Mouse (Mus musculus): ENCODE data around the gene Ssxb5. TPM values are rescaled to one million over a fixed set of nuclear protein-coding genes. Genes with fewer than 3 reads are reported as not detected.
A peak's percentile ranks its signal among the peaks of the same experiment; 100 is the strongest.
"Not testable (repeated sequence)": the region's sequence is repeated elsewhere in the genome, so short reads cannot be mapped to it uniquely, and the experiment has no call there.

The Ssxb5 gene
- total RNA-seq (2014; rRNA removed; ENCODE audit: low replicate concordance) (not detected in 2 replicates), polyA plus RNA-seq (2015; fragmentation: Nextera tagmentation; extraction: Ambion mirVana) (not detected in 2 replicates)

- 67% methylated on average over 4 of the region's 4 CpGs for WGBS
- ATAC-seq (ENCODE audit: insufficient read depth, low read depth); H3K9ac ChIP-seq (replicated peaks; ENCODE audit: low read depth, low read length): not testable (repeated sequence)
These were observed at the start of gene Ssxb5 for GRCm38 (mm10) chrX:8803391-8803790. Gene Ssxb5 (plus strand): TSS chrX:8803691.

GRCm38 (mm10) chrX:8832043-8832442 lies 28.6 kb downstream of the Ssxb5 start:
- DNase-seq (ENCODE audit: low spot score) (peak; percentile 5), ATAC-seq (ENCODE audit: insufficient read depth, low read depth) (no peak)
- Histone ChIP-seq H3K36me3 (replicated peaks; ENCODE audit: control insufficient read depth, insufficient read depth, low read length) (no peaks in the 10 kb centered on the region), H3K27me3 (ENCODE audit: control insufficient read depth, insufficient read depth, low read length) (no peaks in the 10 kb centered on the region), H3K4me2 (ENCODE audit: low read depth, low read length) (no peak overlapping the region), H3K4me3 (ENCODE audit: low read depth, low read length) (no peak overlapping the region), H3K9me3 (replicated peaks; ENCODE audit: control insufficient read depth, low read length) (no peaks in the 10 kb centered on the region), H3K9ac (replicated peaks; ENCODE audit: low read depth, low read length) (no peak overlapping the region), H3K27ac (ENCODE audit: low read depth) (no peak overlapping the region), H3K4me1 (ENCODE audit: control insufficient read depth, insufficient read depth) (no peaks in the 10 kb centered on the region)
- no peak for TF ChIP-seq EP300 (IDR thresholded peaks at IDR 0.05; ENCODE audit: low read depth)
- TF ChIP-seq CTCF (IDR thresholded peaks at IDR 0.05; ENCODE audit: low read depth), result peak; percentile 48

More at GRCm38 (mm10) chrX:8803391-8803790, at the start of gene Ssxb5:
- H3K4me1 ChIP-seq (ENCODE audit: control insufficient read depth, insufficient read depth); H3K4me2 ChIP-seq (ENCODE audit: low read depth, low read length); H3K27me3 ChIP-seq (ENCODE audit: control insufficient read depth, insufficient read depth, low read length); DNase-seq (ENCODE audit: low spot score); H3K4me3 ChIP-seq (ENCODE audit: low read depth, low read length); H3K36me3 ChIP-seq (replicated peaks; ENCODE audit: control insufficient read depth, insufficient read depth, low read length); H3K9me3 ChIP-seq (replicated peaks; ENCODE audit: control insufficient read depth, low read length); H3K27ac ChIP-seq (ENCODE audit: low read depth): not testable (repeated sequence)

DNA sequence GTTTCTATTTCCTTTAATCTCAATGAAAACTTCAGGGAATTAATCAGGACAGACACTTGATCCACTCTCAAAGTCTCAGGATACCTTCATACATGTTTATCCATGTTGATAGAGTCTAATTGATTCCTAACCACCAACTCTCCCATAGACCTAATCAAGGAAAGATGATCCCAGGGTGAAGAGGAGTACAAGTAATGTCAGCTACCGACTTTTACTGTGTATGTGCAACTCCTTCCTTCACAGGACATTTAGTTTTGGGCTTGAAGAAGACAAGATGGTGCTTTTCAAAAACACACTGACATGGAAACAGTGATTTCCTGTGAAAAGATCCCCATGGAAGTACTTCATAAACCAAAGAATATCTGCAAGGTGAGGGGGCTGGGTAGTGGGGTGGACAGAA lies 40.2 kb downstream of the Ssxb5 start, which contains the start of gene Gm6592:
TSS of gene Gm6592 (plus strand) at position 301 of the 400 bp plus-strand sequence.
- Histone ChIP-seq H3K36me3 (replicated peaks; ENCODE audit: control insufficient read depth, insufficient read depth, low read length) (no peaks in the 10 kb centered on the region), H3K27ac (ENCODE audit: low read depth) (no peak within 1 kb of the TSS), H3K4me3 (ENCODE audit: low read depth, low read length) (no peak within 1 kb of the TSS), H3K9me3 (replicated peaks; ENCODE audit: control insufficient read depth, low read length) (no peaks in the 10 kb centered on the region), H3K4me1 (ENCODE audit: control insufficient read depth, insufficient read depth) (no peaks in the 10 kb centered on the region), H3K27me3 (ENCODE audit: control insufficient read depth, insufficient read depth, low read length) (no peaks in the 10 kb centered on the region), H3K4me2 (ENCODE audit: low read depth, low read length) (no peak within 1 kb of the TSS), H3K9ac (replicated peaks; ENCODE audit: low read depth, low read length) (no peak within 1 kb of the TSS)
- TF ChIP-seq CTCF (IDR thresholded peaks at IDR 0.05; ENCODE audit: low read depth), result no peak
- TF ChIP-seq EP300 (IDR thresholded peaks at IDR 0.05; ENCODE audit: low read depth), result no peak
- DNase-seq (ENCODE audit: low spot score) (no peak), ATAC-seq (ENCODE audit: insufficient read depth, low read depth) (no peak)
- 46% methylated on average over 1 of the region's 1 CpGs for WGBS

DNA sequence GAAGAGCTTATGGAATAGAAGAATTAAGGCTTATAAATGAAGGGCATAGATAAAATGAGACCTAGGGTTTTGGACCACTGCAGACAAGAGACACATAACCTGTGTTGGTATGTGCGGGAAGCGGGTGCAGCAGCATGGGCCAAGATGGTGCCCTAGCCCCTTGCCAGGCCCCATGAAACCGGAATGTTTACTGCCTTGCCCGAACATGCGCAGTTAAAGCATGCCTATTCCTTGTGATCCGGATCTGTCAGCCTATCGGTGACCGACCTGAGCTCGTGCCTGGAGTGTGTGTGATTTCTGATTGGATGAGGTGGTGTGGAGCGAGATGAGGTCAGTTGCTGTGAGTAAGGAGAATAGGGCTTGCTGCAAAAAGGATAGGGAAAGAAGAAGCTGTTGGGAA lies 49.0 kb downstream of the Ssxb5 start:
- H3K27me3 ChIP-seq (ENCODE audit: control insufficient read depth, insufficient read depth, low read length), result no peaks in the 10 kb centered on the region
- H3K27ac ChIP-seq (ENCODE audit: low read depth), result no peak overlapping the region
- WGBS, result 84% methylated on average over 10 of the region's 10 CpGs
- no peaks in the 10 kb centered on the region for H3K36me3 ChIP-seq (replicated peaks; ENCODE audit: control insufficient read depth, insufficient read depth, low read length)
- no peak overlapping the region for H3K4me3 ChIP-seq (ENCODE audit: low read depth, low read length)
- no peaks in the 10 kb centered on the region for H3K9me3 ChIP-seq (replicated peaks; ENCODE audit: control insufficient read depth, low read length)
- ATAC-seq (ENCODE audit: insufficient read depth, low read depth), result no peak
- H3K4me2 ChIP-seq (ENCODE audit: low read depth, low read length), result no peak overlapping the region
- H3K4me1 ChIP-seq (ENCODE audit: control insufficient read depth, insufficient read depth), result no peaks in the 10 kb centered on the region
- H3K9ac ChIP-seq (replicated peaks; ENCODE audit: low read depth, low read length), result no peak overlapping the region
- no peak for TF ChIP-seq EP300 (IDR thresholded peaks at IDR 0.05; ENCODE audit: low read depth)
- TF ChIP-seq CTCF (IDR thresholded peaks at IDR 0.05; ENCODE audit: low read depth), result no peak
- DNase-seq (ENCODE audit: low spot score), result no peak

Other genes starting within 250 kb of the Ssxb5 start
- gene Ssxb3, start 211.9 kb upstream of the Ssxb5 start, total RNA-seq (2014; rRNA removed; ENCODE audit: low replicate concordance), result not detected in 2 replicates
- gene Ssxb3, start 211.9 kb upstream of the Ssxb5 start, polyA plus RNA-seq (2015; fragmentation: Nextera tagmentation; extraction: Ambion mirVana), result not detected in 2 replicates
- not detected in 2 replicates for gene Ssxb8, start 112.8 kb upstream of the Ssxb5 start, total RNA-seq (2014; rRNA removed; ENCODE audit: low replicate concordance)
- not detected in 2 replicates for gene Ssxb8, start 112.8 kb upstream of the Ssxb5 start, polyA plus RNA-seq (2015; fragmentation: Nextera tagmentation; extraction: Ambion mirVana)
- not detected in 2 replicates for gene Ssx9, start 55.3 kb upstream of the Ssxb5 start, total RNA-seq (2014; rRNA removed; ENCODE audit: low replicate concordance)
- gene Ssx9, start 55.3 kb upstream of the Ssxb5 start, polyA plus RNA-seq (2015; fragmentation: Nextera tagmentation; extraction: Ambion mirVana), result not detected in 2 replicates
- gene Gm6592, start 40.3 kb downstream of the Ssxb5 start, total RNA-seq (2014; rRNA removed; ENCODE audit: low replicate concordance), result not detected in 2 replicates
- gene Gm6592, start 40.3 kb downstream of the Ssxb5 start, polyA plus RNA-seq (2015; fragmentation: Nextera tagmentation; extraction: Ambion mirVana), result not detected in 2 replicates
- not detected in 2 replicates for gene Gm5751, start 70.6 kb downstream of the Ssxb5 start, total RNA-seq (2014; rRNA removed; ENCODE audit: low replicate concordance)
- not detected in 2 replicates for gene Gm5751, start 70.6 kb downstream of the Ssxb5 start, polyA plus RNA-seq (2015; fragmentation: Nextera tagmentation; extraction: Ambion mirVana)
- gene B630019K06Rik, start 88.7 kb downstream of the Ssxb5 start, total RNA-seq (2014; rRNA removed; ENCODE audit: low replicate concordance), result 3.1 and 3.8 TPM in 2 replicates
- 0.92 and 0.99 TPM in 2 replicates for gene B630019K06Rik, start 88.7 kb downstream of the Ssxb5 start, polyA plus RNA-seq (2015; fragmentation: Nextera tagmentation; extraction: Ambion mirVana)
- gene Fthl17b, start 159.3 kb downstream of the Ssxb5 start, total RNA-seq (2014; rRNA removed; ENCODE audit: low replicate concordance), result not detected in 2 replicates
- gene Fthl17b, start 159.3 kb downstream of the Ssxb5 start, polyA plus RNA-seq (2015; fragmentation: Nextera tagmentation; extraction: Ambion mirVana), result not detected in 2 replicates
- not detected in 2 replicates for gene Fthl17c, start 172.9 kb downstream of the Ssxb5 start, total RNA-seq (2014; rRNA removed; ENCODE audit: low replicate concordance)
- gene Fthl17c, start 172.9 kb downstream of the Ssxb5 start, polyA plus RNA-seq (2015; fragmentation: Nextera tagmentation; extraction: Ambion mirVana), result not detected in 2 replicates
- not detected in 2 replicates for gene Fthl17d, start 183.1 kb downstream of the Ssxb5 start, total RNA-seq (2014; rRNA removed; ENCODE audit: low replicate concordance)
- not detected in 2 replicates for gene Fthl17d, start 183.1 kb downstream of the Ssxb5 start, polyA plus RNA-seq (2015; fragmentation: Nextera tagmentation; extraction: Ambion mirVana)
- gene Fthl17e, start 229.8 kb downstream of the Ssxb5 start, total RNA-seq (2014; rRNA removed; ENCODE audit: low replicate concordance), result not detected in 2 replicates
- gene Fthl17e, start 229.8 kb downstream of the Ssxb5 start, polyA plus RNA-seq (2015; fragmentation: Nextera tagmentation; extraction: Ambion mirVana), result not detected in 2 replicates